Mouse (Mus musculus): Measurements from ENCODE around the gene Cars2.
"Not testable (repeated sequence)": the region's sequence is repeated elsewhere in the genome, so short reads cannot be mapped to it uniquely, and the experiment has no call there.

The Cars2 gene

DNA sequence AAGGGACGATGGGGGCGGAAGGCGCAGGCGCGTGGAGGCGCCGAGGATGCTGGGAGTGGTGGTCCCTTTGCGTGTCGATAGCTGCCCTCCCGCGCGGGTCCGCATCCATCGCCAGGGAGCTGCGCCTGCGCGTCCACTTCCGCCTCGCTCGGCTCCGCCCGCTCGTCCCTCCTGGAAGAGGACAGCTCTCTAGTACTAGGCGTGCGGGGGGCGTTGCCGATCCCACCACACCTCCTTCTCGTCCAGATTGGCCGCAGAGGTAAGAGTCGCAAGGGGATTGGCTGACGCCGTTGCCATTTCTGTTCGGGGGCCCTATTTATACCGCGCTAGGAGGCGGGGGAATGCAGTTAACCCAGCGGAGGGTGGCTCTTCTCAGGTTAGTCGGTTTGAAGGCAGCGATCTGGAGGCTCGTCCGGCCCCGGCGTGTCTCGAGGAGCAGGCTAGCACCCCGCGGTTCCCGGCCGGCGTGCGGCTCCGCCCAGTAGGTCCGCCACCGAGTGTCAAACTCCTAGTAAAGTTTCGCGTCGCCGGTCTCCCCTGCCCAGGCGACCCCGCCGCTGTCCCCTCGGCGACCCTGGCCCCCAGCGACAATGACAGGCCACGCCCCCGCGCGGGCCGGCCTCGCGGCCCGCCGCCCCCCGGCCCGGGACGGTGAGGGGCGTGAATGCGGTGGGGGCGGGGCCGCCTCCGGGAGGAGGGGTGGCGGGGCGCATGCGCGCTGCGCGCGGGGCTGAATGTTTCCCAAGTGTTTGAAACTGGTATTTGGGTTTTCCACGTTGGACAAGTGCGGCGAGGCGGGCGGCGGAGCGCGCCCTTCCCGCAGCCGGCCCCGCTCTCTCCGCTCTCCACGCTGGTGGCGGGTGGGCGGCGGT lies 5.4 kb upstream of the Cars2 start:
- peak; percentile 100 for DNase-seq

DNA sequence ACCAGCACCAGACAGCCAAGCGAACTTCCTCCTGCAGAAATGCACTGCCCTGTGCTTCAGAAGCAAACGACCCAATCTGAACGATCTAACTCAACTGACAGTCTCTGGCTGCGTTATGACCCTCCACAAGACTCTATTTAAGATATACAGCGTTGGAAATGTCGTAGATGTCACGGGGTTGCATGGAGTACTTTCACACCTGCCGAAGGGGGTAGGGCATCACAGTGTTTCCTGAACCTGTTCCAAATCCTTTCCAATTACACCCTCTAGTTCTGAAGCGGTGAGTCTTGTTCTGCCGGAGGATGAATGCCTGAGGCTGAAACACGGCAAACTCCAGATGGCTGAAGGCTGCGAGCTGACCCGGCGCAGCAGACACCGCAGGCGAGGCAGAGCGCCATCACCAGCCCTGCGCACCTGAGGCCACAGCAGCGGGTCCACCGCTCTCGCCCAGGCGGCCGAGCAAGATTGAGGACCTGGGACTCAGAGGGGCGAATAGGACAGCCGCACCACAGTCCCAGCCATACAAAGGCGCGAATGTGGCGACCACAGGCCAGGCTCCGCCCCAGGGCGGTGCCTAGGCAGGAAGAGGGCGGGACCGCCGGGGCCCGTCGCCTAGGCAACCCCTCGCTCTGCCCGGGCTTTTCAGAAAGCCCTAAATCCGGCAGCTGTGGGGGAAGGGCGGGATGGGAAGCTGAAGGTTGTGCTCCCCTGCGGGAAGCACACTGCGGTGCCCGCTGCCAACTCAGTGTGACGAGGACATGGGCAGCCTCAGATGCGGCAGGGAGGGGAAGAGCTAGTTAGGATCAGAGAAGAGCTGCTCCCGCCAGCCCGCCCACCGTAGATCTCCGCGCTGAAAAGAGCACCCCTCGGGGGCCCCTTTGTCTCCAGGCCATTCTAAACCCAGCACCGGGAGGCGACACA lies 4.5 kb upstream of the Cars2 start, which contains the start of gene Ing1:
Ing1 (plus strand) TSS at position 773 of the 921 bp plus-strand sequence.
- DNase-seq: peak; percentile 97

DNA sequence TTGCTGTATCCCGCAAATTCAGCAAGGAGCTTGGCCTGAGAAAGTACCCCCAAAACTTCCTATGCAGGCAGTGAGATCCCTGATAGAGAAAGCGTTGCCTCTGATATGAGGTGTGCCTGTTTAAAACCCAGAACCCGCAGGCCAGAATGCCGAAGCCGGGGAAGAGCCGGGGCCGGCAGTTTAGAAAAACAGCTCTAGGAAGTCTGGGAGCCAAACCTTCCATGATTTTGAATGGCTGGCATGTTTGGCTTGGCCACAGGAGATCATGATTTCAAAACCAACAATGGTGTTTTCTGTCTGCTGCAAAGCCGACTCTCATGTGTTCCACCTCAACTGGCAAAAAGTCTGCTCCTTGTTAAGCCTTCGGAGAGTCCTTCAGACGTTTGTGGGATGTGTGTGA lies 1.8 kb upstream of the Cars2 start:
- no peak for DNase-seq

DNA sequence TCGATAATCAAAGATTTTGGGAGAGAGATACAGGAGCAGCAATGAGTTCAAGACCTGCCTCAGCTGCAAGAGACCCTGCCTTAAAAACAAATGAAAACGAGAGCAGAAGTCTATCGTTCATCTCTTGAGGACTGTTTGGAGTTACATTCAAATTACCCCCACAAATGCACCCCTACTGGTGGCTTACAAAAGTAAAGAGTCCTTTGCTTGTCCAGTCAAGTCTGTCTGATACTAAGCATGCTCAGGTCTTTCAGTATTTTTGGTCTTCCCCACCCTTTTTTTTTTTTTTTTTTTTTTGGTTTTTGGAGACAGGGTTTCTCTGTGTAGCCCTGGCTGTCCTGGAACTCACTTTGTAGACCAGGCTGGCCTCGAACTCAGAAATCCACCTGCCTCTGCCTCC lies 914 bp upstream of the Cars2 start:
- DNase-seq: not testable (repeated sequence)

DNA sequence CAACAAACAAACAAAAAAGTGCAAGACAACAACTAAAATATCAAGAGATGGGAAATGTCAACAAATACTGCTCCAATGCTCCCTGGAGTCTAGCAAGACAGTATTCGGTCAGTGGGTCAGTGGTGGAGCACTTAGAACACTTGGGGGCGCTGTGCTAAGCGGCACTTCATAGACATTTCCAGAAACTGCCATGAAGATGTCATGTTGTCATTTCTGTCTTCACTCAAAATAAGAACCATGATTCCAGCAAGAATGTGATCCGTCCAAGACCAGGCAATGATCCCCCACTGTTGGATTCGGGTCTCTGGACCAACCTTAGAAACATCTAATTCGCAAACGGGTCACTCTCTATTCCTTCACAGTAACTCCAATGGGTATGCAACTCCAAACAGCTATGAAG lies 877 bp downstream of the Cars2 start:
- no peak for DNase-seq

DNA sequence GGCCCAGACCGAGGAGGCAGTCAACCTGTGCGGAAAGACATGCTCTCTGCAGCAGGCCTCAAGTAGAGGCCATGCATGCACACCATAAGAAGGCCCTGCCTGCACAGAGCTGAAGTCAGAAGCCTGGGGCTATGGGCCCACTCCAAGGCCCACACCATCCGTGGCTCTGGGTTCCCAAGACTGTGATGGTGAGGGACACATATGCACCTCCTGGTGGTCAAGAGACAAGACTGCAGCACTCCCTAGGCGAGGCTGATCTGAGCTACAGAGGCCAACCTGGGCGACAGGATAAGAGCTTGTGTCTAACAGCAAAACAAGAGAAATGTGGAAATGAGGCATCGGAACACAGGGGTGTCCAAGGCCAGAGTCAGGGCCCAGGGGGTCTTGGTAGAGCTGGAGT lies 3.5 kb downstream of the Cars2 start:
- no peak for DNase-seq

DNA sequence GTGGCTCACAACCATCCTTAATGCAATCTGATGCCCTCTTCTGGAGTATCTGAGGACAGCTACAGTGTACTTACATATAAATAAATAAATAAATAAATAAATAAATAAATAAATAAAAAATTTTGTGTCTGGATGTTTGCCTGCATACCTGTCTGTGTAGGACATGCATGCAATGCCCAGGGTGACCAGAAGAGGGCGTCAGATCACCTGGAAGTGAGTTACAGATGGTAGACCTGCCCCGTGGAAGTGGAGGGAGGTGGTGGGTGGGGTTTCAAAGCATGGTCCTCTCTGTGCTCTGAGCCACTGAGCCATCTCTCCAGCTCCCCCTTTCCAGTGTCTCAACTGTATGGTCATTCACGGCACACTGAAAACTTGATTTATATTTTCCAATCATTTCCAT lies 6.2 kb downstream of the Cars2 start:
- DNase-seq: no peak

DNA sequence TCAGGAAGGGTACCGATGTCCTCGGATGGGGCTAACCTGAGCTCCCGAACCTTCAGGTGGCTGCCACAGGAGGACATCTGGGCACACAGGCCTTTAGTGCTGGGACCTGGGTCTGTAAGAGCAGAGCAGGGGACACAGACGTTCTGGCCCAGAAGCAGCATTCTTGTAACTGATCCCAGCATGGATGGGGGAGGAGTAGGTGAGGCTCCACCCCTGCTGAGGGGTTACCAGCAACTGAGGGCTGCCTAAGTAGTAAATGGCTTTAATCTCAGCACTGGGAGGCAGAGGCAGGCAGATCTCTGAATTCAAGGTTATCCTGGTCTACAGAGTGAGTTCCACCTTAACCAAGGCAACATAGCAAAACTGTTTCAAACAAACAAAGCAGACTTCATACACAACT lies 7.7 kb downstream of the Cars2 start:
- DNase-seq: no peak

DNA sequence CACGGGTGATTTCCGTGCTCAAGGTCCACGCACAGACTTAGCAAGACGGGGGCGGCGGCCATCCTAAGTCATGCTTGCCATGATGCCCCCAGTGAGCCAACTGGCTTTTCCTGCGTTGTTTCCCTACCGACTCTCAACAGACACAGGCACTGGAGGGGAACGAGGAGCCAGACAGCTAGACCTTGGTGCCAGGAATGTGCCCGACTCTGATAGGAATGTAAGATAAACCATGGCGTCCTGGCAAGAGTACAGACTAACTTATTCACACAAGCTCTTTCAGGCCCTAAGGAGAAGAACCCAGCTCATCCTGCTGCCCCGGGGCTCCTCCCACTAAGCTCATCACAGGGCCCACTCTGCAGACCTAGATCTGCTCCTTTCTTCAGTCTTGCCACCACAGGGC lies 8.6 kb downstream of the Cars2 start:
- no peak for DNase-seq

DNA sequence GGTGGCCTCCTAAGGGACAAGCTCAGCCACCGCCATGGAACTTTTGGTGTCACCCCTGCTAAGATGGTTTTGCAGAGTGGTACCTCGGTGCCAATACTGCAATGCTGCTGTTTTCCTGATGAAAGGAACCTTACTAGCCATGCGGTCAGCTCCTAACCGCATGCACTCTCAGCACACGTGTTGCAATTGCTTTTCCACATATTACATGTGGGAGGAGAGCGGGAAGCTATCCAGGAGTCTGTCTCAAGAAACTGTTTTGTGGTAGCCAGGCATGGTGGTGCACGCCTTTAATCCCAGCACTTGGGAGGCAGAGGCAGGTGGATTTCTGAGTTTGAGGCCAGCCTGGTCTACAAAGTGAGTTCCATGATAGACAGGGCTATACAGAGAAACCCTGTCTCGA lies 10.4 kb downstream of the Cars2 start:
- no peak for DNase-seq

DNA sequence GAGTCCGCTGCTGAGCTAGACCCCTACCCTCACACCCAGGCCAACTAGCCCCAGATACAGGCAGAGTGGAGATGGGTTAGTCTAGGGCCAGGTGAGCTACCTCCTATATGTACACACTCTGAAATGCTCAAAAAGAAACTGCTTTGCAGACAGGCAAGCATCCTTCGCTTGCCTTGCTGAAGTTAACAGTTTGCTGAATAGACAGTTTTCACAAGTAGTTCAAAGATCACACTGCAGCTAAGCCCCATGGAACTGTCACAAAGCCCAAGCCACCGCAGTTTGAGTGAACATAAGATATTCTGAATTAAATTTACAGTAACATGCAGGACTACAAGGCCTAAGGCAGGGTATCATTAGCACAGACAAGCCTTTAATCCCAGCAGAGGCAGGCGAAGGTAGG lies 11.5 kb downstream of the Cars2 start:
- no peak for DNase-seq

DNA sequence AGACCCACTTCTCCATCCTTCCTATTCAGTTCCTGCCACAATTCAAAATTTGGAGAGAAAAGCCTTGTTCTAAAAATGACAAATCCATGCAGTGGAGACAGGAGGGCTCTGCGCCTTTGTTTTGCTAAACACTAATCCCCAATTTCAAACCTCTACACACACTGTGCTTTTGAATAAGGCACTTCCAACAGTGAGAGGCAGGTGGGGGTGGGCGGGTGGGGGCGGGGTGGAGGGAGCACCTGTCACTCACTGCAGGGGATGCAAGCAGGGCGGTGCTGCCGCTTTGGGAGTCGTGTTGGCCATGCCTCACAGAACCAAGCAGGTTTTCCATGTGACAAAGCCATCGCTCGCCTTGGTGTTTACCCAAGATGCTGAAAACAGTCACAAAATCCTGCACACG lies 16.1 kb downstream of the Cars2 start:
- no peak for DNase-seq

DNA sequence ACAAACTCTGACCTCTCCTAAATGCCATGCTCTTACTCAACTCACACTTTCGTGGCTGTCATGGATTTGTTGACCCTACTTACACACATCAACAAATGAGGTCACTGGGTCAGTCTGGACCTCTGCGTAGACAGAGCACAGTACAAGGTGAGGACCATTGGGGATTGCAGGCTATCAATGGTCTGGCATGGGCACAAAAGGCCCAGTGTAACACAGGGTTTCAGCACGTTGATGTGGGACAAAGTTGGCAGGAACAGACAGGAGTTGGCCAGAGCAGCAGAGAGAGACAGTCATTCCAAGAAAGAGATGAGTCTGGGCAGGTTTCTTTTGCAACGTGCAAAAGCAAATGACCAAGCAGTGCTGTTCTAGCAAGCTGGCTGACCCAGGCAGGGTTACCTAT lies 19.7 kb downstream of the Cars2 start:
- DNase-seq: no peak

DNA sequence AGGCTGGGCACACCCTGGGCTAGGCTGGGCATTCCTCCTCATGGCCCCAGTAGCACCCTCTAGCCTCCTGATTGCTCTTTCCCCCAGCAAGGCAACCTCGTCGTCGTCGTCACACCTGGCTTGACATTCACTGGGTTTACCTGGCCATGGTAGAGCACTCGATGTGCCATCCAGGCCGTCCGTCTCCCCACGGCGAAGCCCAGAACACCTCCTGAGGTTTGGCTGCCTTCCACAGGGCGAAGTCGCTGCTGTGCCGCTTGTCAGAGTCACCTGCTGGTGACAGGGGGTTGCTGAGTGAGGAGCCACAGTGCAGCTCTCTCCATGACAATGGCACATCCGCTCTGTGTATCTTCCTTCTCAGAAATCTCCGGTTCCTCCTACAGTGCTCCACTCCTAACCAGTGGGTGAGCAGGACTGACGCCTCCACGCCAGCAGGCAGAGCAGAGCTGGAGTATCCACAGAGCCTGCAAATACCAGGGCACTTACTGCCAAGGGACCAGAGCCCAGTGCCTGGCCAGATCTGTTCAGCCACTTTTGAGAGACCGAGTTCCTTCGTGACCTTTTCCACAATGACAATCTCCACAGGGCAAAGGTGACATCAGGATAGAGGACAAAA lies 20.3 kb downstream of the Cars2 start:
- DNase-seq: no peak

DNA sequence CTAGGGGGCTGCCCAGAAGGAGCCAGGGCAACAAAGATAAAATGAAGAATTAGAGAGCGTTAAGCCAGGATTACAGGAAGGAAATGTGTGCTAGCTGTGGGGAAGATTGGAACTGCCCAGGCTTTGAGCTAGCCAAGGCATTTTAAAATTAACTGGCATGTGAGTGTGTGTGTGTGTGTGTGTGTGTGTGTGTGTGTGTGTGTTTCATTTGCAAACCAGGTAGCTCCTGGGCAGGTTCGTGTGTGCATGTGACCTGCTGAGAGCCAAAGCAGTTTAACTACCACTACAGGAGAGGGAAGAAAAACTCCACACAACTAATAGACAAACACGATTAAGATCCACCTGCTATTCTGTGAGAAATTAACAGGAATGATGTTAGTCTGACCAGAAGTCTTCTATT lies 27.3 kb downstream of the Cars2 start:
- no peak for DNase-seq

DNA sequence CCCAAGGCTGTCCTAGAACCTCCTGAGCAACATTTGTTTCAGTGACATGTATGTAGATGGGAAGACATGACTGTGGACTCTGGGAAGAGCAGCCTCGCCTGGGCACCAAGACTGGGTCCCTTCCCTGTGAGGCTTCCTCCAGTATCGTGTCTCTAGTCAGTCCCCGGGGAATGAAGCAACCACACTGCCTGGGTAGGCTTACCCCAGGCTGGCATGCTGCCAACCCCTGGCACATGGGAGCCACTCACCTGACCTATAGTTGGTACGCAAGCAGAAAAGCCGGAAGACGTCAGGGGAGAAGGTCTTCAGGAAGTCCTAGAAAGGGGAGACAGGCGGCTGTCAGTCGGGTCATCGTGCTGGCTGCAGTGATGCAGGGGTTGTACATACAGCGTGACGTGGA lies 31.9 kb downstream of the Cars2 start:
- no peak for DNase-seq

DNA sequence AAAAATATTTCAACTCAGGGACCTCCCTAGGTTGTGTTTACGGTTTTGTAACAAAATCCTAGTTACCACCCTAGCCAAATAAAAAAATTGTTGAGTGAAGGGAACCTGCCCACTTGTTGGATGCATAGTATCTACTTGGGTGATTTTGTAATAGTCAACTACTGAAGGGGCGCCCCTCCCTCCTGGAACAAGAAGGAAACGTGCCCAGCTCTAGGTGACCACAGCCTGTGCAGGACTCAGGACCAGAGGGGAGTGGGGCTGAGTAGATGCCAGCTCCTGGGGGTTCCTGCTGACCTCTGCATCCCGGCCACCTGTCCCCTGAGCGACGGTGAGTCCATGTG lies 32.6 kb downstream of the Cars2 start:
- no peak for DNase-seq

DNA sequence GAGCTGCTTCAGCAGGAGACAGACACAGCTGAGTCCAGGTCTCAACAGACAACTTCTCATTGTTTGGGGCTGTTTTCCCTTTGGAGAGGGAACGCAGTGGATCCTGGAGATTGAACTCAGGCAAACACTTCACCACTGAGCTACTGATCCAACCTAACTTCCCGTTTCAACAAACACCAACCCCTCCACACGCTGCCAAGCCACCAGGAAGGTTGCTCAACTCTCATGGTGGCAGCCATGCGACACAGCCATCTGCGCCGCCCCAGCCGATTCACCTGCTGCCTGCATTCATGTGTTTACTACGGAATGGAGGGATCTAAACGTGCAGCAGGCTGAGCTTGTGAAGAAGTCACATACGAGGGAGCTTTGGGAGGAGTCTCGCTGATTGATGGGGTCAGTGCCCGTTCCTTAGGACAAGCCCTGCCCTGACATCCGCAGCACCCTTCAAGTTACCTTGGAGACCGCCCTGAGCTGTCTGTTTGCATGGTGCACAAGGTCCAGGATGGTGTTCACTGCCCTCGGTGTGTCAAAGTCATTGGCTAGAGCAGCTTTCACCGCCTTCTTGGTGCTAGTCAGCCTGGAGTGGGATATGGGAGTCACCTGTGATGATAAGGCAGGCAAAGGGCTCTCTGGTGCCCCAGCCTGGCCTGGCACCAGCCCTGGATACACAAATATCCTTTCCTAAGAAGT lies 33.1 kb downstream of the Cars2 start:
- DNase-seq: peak; percentile 45

DNA sequence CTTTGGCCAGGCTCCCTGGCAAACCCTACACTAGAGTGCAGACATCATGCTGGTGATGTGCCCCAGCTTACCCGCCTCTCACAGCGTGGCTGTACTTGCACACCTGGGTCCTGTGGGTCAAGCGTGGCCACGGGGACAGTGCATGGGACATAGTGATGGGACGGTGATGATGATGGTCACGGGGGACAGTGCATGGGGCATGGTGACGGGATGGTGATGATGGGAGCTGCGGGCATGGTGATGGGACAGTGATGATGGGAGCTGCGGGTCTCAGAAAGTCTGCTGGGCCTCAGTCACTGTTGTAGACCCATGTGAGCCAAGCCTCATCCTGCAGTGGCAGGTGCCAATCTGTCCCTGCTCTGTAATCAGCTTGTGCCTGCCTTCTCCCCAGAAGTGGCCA lies 34.3 kb downstream of the Cars2 start:
- no peak for DNase-seq

DNA sequence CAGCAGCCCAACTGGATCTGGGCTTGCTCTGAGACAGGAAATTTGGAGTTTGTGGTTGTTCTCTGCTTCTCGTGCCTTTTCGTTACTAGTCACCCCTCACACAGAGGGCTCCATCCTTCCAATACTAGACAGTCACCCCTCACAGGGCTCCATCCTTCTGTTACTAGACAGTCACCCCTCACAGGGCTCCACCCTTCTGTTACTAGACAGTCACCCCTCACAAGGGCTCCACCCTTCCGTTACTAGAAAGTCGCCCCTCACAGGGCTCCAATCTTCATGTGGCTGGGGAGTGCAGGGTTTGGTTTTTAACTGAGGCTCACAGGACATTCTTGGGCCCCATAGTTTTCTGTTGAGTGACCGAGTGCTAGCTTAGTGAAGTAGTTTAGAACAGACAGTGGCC lies 37.3 kb downstream of the Cars2 start:
- DNase-seq: no peak

DNA sequence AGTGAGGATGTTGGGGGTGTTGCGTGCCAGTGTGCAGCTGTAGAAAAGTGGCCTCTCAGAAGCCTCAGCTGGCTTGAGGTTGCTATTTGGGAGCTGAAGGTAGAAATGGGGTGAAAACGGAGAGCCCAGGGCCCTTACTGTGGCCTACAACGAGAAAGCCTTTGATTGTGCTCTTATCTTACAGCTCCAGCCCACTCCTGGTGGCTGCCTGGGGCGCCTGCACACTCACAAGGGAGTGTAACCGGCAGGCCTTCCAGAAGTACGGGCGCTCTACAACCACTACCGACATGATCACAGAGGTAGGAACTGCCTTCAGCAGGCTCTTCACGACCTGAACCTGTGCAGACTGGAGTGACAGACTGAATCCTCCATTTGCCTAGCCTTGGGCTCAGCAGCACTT lies 37.9 kb downstream of the Cars2 start:
- no peak for DNase-seq

DNA sequence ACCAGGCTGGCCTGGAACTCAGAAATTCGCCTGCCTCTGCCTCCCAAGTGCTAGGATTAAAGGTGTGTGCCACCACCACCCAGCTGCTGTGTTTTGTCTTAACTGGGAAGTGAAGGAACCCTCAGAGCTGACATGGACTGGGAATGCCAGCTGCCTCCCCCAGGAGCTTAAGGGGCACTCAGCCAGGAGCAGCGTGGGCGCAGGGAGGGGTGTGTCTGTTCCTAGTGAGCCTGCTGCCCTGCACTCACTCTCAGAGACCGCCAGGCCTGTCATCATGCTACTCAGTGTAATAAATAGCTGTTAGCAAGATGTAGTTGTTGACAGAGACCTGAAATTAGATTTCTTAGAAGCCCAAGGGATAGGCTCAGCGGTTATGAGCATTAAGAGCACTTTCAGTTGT lies 39.6 kb downstream of the Cars2 start:
- DNase-seq: peak; percentile 32

DNA sequence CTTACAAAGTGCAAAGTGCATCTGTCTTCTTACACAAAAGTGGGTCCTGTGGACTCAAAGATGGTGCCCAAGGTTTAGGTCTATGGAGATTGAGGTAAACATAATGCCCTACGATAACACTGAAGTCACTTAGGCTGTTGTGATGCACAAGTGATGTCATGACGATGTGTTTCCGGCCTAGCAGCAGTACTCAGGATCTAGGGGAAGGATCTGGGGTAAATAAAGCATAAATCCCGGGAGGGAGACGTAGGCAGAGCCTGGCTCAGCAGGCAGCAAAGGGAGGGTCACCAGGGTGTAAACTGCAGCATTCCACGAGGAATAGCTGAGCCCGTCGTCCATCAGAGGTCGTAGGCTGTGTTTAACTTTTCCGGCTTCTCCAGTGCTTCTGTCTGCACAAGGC lies 41.7 kb downstream of the Cars2 start:
- no peak for DNase-seq
